Mouse (Mus musculus): ENCODE results near the gene Abtb2. TPM values are rescaled to one million over a fixed set of nuclear protein-coding genes. Genes with fewer than 3 reads are reported as not detected.
A peak's percentile ranks its signal among the peaks of the same experiment; 100 is the strongest.

The Abtb2 gene
- total and polyA plus RNA-seq, 3 experiments = 23.0 to 28.7 (median 24.7) TPM

GRCm38 (mm10) chr2:103682261-103682722 lies 116.2 kb downstream of the Abtb2 start:
- H3K27me3 ChIP-seq (ENCODE audit: control insufficient read depth, insufficient read depth, low read length) = no peaks in the 10 kb centered on the region
- H3K27ac ChIP-seq = peak overlapping the region; percentile 44
- no peak overlapping the region for H3K9ac ChIP-seq (ENCODE audit: low read depth, low read length)
- H3K36me3 ChIP-seq (ENCODE audit: control insufficient read depth, insufficient read depth, low read length) = no peaks in the 10 kb centered on the region
- peak in 1 of 2 experiments; percentile 39 for DNase-seq
- H3K4me1 ChIP-seq (ENCODE audit: control insufficient read depth, insufficient read depth, low read length) = peaks cover 6% of the 10 kb centered on the region
- H3K4me3 ChIP-seq = no peak overlapping the region
- no peaks in the 10 kb centered on the region for H3K79me2 ChIP-seq (replicated peaks; ENCODE audit: control insufficient read depth, insufficient read depth, low read length)
- intact Hi-C loops (cut with DNase I) = no loop called here
- TF ChIP-seq POLR2A (IDR thresholded peaks at IDR 0.05; ENCODE audit: insufficient read depth, low read depth, low read length) = no peak
- no peak for TF ChIP-seq CTCF (IDR thresholded peaks at IDR 0.05)
- TF ChIP-seq EP300 (IDR thresholded peaks at IDR 0.05; ENCODE audit: insufficient read depth, low read depth, low read length) = no peak
- 57% methylated on average over 9 of the region's 9 CpGs for WGBS

DNA sequence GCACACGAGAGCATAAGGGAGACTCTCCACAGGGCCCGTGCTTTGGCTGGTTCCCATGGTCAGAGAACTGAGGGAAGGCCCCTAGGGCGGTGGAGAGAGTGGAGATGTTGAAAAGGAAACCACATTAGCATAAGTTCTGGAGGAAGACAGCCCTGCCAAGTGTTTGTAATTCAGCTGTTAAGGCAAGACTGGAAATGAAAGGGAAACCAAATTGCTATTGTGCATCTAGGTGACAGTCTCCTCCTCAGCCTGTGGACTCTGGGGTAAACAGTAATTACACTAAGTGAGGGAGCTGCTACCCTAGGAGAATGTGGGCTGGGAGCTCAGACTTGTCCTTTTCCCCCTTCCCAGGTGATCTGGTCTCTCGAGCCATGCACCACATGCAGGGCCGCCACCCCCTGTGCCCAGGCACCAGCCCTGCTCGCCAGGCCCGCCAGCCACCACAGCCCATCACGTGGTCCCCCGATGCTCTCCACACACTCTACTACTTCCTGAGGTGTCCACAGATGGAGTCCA lies 116.9 kb downstream of the Abtb2 start:
- intact Hi-C loops (cut with DNase I) = no loop called here
- H3K27ac ChIP-seq = peak overlapping the region; percentile 44

GRCm38 (mm10) chr2:103684431-103684830 lies 118.3 kb downstream of the Abtb2 start:
- H3K4me3 ChIP-seq = no peak overlapping the region
- DNase-seq = no peak
- H3K79me2 ChIP-seq (replicated peaks; ENCODE audit: control insufficient read depth, insufficient read depth, low read length) = no peaks in the 10 kb centered on the region
- H3K27ac ChIP-seq = no peak overlapping the region
- peaks cover 4% of the 10 kb centered on the region for H3K4me1 ChIP-seq (ENCODE audit: control insufficient read depth, insufficient read depth, low read length)
- no peaks in the 10 kb centered on the region for H3K36me3 ChIP-seq (ENCODE audit: control insufficient read depth, insufficient read depth, low read length)
- H3K9ac ChIP-seq (ENCODE audit: low read depth, low read length) = no peak overlapping the region
- 89% methylated on average over 2 of the region's 2 CpGs for WGBS
- no peaks in the 10 kb centered on the region for H3K27me3 ChIP-seq (ENCODE audit: control insufficient read depth, insufficient read depth, low read length)
- TF ChIP-seq EP300 (IDR thresholded peaks at IDR 0.05; ENCODE audit: insufficient read depth, low read depth, low read length) (no peak), CTCF (IDR thresholded peaks at IDR 0.05) (no peak), POLR2A (IDR thresholded peaks at IDR 0.05; ENCODE audit: insufficient read depth, low read depth, low read length) (no peak)
- intact Hi-C loops (cut with DNase I) = no loop called here

More for the DNA sequence above, 116.9 kb downstream of the Abtb2 start:
- Histone ChIP-seq H3K4me3 (no peak overlapping the region), H3K4me1 (ENCODE audit: control insufficient read depth, insufficient read depth, low read length) (peaks cover 4% of the 10 kb centered on the region), H3K36me3 (ENCODE audit: control insufficient read depth, insufficient read depth, low read length) (no peaks in the 10 kb centered on the region), H3K27me3 (ENCODE audit: control insufficient read depth, insufficient read depth, low read length) (no peaks in the 10 kb centered on the region), H3K79me2 (replicated peaks; ENCODE audit: control insufficient read depth, insufficient read depth, low read length) (no peaks in the 10 kb centered on the region), H3K9ac (ENCODE audit: low read depth, low read length) (no peak overlapping the region)
- DNase-seq = no peak
- WGBS = 73% methylated on average over 9 of the region's 9 CpGs
- no peak for TF ChIP-seq EP300 (IDR thresholded peaks at IDR 0.05; ENCODE audit: insufficient read depth, low read depth, low read length)
- no peak for TF ChIP-seq POLR2A (IDR thresholded peaks at IDR 0.05; ENCODE audit: insufficient read depth, low read depth, low read length)
- TF ChIP-seq CTCF (IDR thresholded peaks at IDR 0.05) = no peak

DNA sequence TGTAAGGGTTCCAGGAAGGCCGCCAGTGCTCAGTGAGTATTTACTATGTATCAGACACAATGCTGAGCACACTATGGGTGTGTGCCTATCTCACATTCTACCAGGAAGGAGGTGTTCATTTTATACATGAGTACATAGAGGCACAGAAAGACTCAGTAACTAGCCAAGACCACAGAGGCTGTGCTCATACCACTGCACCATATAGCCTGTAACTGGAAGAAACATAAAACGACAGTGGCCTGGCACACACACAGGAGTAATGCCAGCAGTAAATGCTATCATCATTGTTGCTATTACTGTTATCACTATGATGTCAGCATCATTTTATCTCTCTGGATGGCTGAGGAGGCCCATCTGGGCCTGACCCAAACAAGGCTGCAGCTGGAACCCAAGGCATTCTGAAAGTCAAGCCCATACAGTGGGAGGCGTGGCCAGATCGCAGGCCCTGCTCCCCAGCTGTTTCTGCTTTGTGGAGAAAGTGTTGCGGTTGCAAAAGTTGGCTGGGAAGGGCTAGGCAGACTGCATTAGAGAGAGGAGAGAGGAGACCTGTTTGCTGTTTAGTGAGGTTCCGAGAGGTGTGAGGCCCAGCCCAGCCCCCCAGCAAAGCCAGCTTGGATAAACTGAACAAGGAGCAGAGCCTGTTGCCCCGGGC lies 118.9 kb downstream of the Abtb2 start:
- TF ChIP-seq POLR2A (IDR thresholded peaks at IDR 0.05; ENCODE audit: insufficient read depth, low read depth, low read length) (no peak), EP300 (IDR thresholded peaks at IDR 0.05; ENCODE audit: insufficient read depth, low read depth, low read length) (no peak), CTCF (IDR thresholded peaks at IDR 0.05) (no peak)
- intact Hi-C loops (cut with DNase I) = no loop called here
- no peak overlapping the region for H3K9ac ChIP-seq (ENCODE audit: low read depth, low read length)
- no peak overlapping the region for H3K27ac ChIP-seq
- H3K4me3 ChIP-seq = no peak overlapping the region
- H3K4me1 ChIP-seq (ENCODE audit: control insufficient read depth, insufficient read depth, low read length) = peaks cover 4% of the 10 kb centered on the region
- H3K36me3 ChIP-seq (ENCODE audit: control insufficient read depth, insufficient read depth, low read length) = no peaks in the 10 kb centered on the region; the same call in 1 of the 2 replicates
- 65% methylated on average over 7 of the region's 7 CpGs for WGBS
- no peak for DNase-seq
- no peaks in the 10 kb centered on the region for H3K27me3 ChIP-seq (ENCODE audit: control insufficient read depth, insufficient read depth, low read length)
- H3K79me2 ChIP-seq (replicated peaks; ENCODE audit: control insufficient read depth, insufficient read depth, low read length) = no peaks in the 10 kb centered on the region

- no peaks in the 10 kb centered on the region for H3K27me3 ChIP-seq (ENCODE audit: control insufficient read depth, insufficient read depth, low read length)
- 83% methylated on average over 4 of the region's 4 CpGs for WGBS
- intact Hi-C loops (cut with DNase I) = no loop called here
- H3K9ac ChIP-seq (ENCODE audit: low read depth, low read length) = no peak overlapping the region
- no peak overlapping the region for H3K27ac ChIP-seq
- peaks cover 4% of the 10 kb centered on the region for H3K4me1 ChIP-seq (ENCODE audit: control insufficient read depth, insufficient read depth, low read length)
- DNase-seq = no peak
- no peaks in the 10 kb centered on the region for H3K79me2 ChIP-seq (replicated peaks; ENCODE audit: control insufficient read depth, insufficient read depth, low read length)
- no peak overlapping the region for H3K4me3 ChIP-seq
- H3K36me3 ChIP-seq (ENCODE audit: control insufficient read depth, insufficient read depth, low read length) = no peaks in the 10 kb centered on the region; the same call in 1 of the 2 replicates
- TF ChIP-seq CTCF (IDR thresholded peaks at IDR 0.05) (no peak), POLR2A (IDR thresholded peaks at IDR 0.05; ENCODE audit: insufficient read depth, low read depth, low read length) (no peak), EP300 (IDR thresholded peaks at IDR 0.05; ENCODE audit: insufficient read depth, low read depth, low read length) (no peak)
These were observed 119.5 kb downstream of the Abtb2 start for GRCm38 (mm10) chr2:103685581-103685980.

DNA sequence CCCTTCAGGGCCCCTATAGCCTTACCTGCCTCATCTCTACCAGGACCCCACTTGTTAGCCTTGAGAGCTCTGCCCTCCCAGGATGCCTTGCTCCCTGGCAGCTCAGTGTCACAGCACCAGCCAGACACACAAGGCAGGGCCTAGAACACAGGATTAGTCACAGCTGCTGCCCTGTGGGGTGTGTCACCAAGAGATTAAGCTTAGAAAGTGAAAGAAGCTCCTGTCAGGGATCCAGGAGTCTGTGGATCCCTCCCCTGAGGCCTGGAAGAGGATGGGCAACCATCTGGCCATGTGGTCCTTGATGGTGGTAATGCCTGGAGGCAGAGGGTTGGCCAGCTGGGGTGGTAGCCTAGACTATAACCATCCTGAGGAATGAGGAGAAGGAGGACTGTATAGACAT lies 121.0 kb downstream of the Abtb2 start:
- intact Hi-C loops (cut with DNase I) = no loop called here
- H3K4me3 ChIP-seq = no peak overlapping the region
- DNase-seq = no peak
- H3K36me3 ChIP-seq (ENCODE audit: control insufficient read depth, insufficient read depth, low read length) = no peaks in the 10 kb centered on the region; the same call in 1 of the 2 replicates
- no peaks in the 10 kb centered on the region for H3K27me3 ChIP-seq (ENCODE audit: control insufficient read depth, insufficient read depth, low read length)
- peaks cover 6% of the 10 kb centered on the region for H3K4me1 ChIP-seq (ENCODE audit: control insufficient read depth, insufficient read depth, low read length)
- H3K9ac ChIP-seq (ENCODE audit: low read depth, low read length) = no peak overlapping the region
- TF ChIP-seq POLR2A (IDR thresholded peaks at IDR 0.05; ENCODE audit: insufficient read depth, low read depth, low read length) = no peak
- no peak for TF ChIP-seq CTCF (IDR thresholded peaks at IDR 0.05)
- no peak for TF ChIP-seq EP300 (IDR thresholded peaks at IDR 0.05; ENCODE audit: insufficient read depth, low read depth, low read length)
- H3K27ac ChIP-seq = no peak overlapping the region
- no peaks in the 10 kb centered on the region for H3K79me2 ChIP-seq (replicated peaks; ENCODE audit: control insufficient read depth, insufficient read depth, low read length)
